Mouse (Mus musculus) MEL (cell line): ENCODE measurements around the gene Gramd1a. TPM values are rescaled to one million over a fixed set of nuclear protein-coding genes. Genes with fewer than 3 reads are reported as not detected.

Experiments
- DNase-seq: peaks from one replicate; pipeline ENCODE4 v3.0.0; 2011; ENCODE audit warnings: low read depth, low spot score
- H3K27ac ChIP-seq: 2 replicates; pipeline ENCODE4 v1.5.1; 2012; ENCODE audit warnings: low read depth, mild to moderate bottlenecking, control low read depth, low read length, moderate library complexity; ENCODE audit not compliant: control insufficient read depth
- H3K27me3 ChIP-seq, 2 experiments: fragments of 150-350 bp in 1 of 2; sonication (generic) in 1 of 2; 2 replicates each; pipeline ENCODE4 v1.6.1; 2012; ENCODE audit warnings: low read length in 2 of 2, mild to moderate bottlenecking in 2 of 2, improper control_type of control experiment in 1 of 2, moderate library complexity in 1 of 2; ENCODE audit not compliant: insufficient read depth in 2 of 2, control insufficient read depth in 1 of 2
- H3K36me3 ChIP-seq, 2 experiments: 2 replicates each; pipeline ENCODE4 v1.6.1; 2012 to 2014; ENCODE audit warnings: low read length in 2 of 2, improper control_type of control experiment in 1 of 2, inconsistent platforms in 1 of 2, mild to moderate bottlenecking in 1 of 2; ENCODE audit not compliant: insufficient read depth in 2 of 2, control insufficient read depth in 1 of 2
- H3K4me1 ChIP-seq, 2 experiments: fragments of 150-350 bp in 1 of 2; sonication (generic) in 1 of 2; 2 replicates each; pipeline ENCODE4 v1.6.1; 2012; ENCODE audit warnings: low read length in 2 of 2, improper control_type of control experiment in 1 of 2, mild to moderate bottlenecking in 1 of 2; ENCODE audit not compliant: insufficient read depth in 2 of 2, control insufficient read depth in 1 of 2
- H3K4me3 ChIP-seq, 2 experiments: fragments of 150-350 bp in 1 of 2; sonication (generic) in 1 of 2; 2 replicates each; pipeline ENCODE4 v1.5.1; 2012; ENCODE audit warnings: low read depth in 2 of 2, low read length in 2 of 2, mild to moderate bottlenecking in 2 of 2, moderate library complexity in 2 of 2, control low read depth in 1 of 2, improper control_type of control experiment in 1 of 2; ENCODE audit not compliant: control insufficient read depth in 1 of 2, insufficient read depth in 1 of 2
- H3K79me2 ChIP-seq: 2 replicates; pipeline ENCODE4 v1.6.1; 2012; ENCODE audit warnings: mild to moderate bottlenecking, low read length, moderate library complexity; ENCODE audit not compliant: control insufficient read depth, poor library complexity, insufficient read depth
- H3K9ac ChIP-seq: 2 replicates; pipeline ENCODE4 v1.6.1; 2012; ENCODE audit warnings: low read depth, mild to moderate bottlenecking, control low read depth, low read length, moderate library complexity; ENCODE audit not compliant: control insufficient read depth, poor library complexity, severe bottlenecking
- H3K9me3 ChIP-seq: fragments of 150-350 bp; sonication (generic); replicated peaks from 2 replicates; pipeline ENCODE4 v1.6.1; 2012; ENCODE audit warnings: mild to moderate bottlenecking, low read length, improper control_type of control experiment, moderate library complexity; ENCODE audit not compliant: insufficient read depth
- BHLHE40 ChIP-seq: IDR thresholded peaks from 2 replicates; pipeline ENCODE4 v1.6.1; 2012; ENCODE audit warnings: low read depth, mild to moderate bottlenecking, inconsistent platforms, low read length, improper control_type of control experiment, borderline replicate concordance
- CHD1 ChIP-seq: IDR thresholded peaks from 2 replicates; pipeline ENCODE4 v1.6.1; 2012; ENCODE audit warnings: low read depth, mild to moderate bottlenecking, inconsistent platforms, low read length, improper control_type of control experiment
- CTCF ChIP-seq, 3 experiments: IDR thresholded peaks in 2 of 3; conservative IDR thresholded peaks in 1 of 3; 2 replicates each; pipeline ENCODE4 v1.5.1; 2011 to 2012; ENCODE audit warnings: low read length in 3 of 3, low read depth in 2 of 3, mild to moderate bottlenecking in 2 of 3, improper control_type of control experiment in 1 of 3, inconsistent platforms in 1 of 3, mixed read lengths in 1 of 3, moderate library complexity in 1 of 3; ENCODE audit not compliant: control insufficient read depth in 1 of 3, insufficient read depth in 1 of 3, poor library complexity in 1 of 3, severe bottlenecking in 1 of 3
- E2F4 ChIP-seq: IDR thresholded peaks from 2 replicates; pipeline ENCODE4 v1.6.1; 2011; ENCODE audit warnings: low read depth, low read length, improper control_type of control experiment, borderline replicate concordance
- ELF1 ChIP-seq: IDR thresholded peaks from 2 replicates; pipeline ENCODE4 v1.6.1; 2014; ENCODE audit warnings: low read depth, mild to moderate bottlenecking, inconsistent platforms, low read length, improper control_type of control experiment, moderate library complexity
- EP300 ChIP-seq, 2 experiments: IDR thresholded peaks; 2 replicates each; pipeline ENCODE4 v1.6.1; 2011; ENCODE audit warnings: improper control_type of control experiment in 2 of 2, low read length in 2 of 2, low read depth in 1 of 2, mild to moderate bottlenecking in 1 of 2
- ETS1 ChIP-seq: IDR thresholded peaks from 2 replicates; pipeline ENCODE4 v1.6.1; 2012; ENCODE audit warnings: low read depth, mild to moderate bottlenecking, inconsistent platforms, low read length, improper control_type of control experiment, moderate library complexity
- GATA1 ChIP-seq: IDR thresholded peaks from 2 replicates; pipeline ENCODE4 v1.6.1; 2011; ENCODE audit warnings: low read depth, low read length, improper control_type of control experiment
- JUND ChIP-seq: IDR thresholded peaks from 2 replicates; pipeline ENCODE4 v1.6.1; 2011; ENCODE audit warnings: low read depth, mild to moderate bottlenecking, improper control_type of control experiment, low read length
- KAT2A ChIP-seq: conservative IDR thresholded peaks from 2 replicates; pipeline ENCODE4 v1.6.1; 2012; ENCODE audit warnings: low read depth, low read length, improper control_type of control experiment, inconsistent platforms
- MAFK ChIP-seq: IDR thresholded peaks from 2 replicates; pipeline ENCODE4 v1.6.1; 2011; ENCODE audit warnings: low read depth, mild to moderate bottlenecking, low read length, improper control_type of control experiment, borderline replicate concordance
- MAX ChIP-seq: IDR thresholded peaks from 2 replicates; pipeline ENCODE4 v1.6.1; 2011; ENCODE audit warnings: low read length, improper control_type of control experiment
- MAZ ChIP-seq: IDR thresholded peaks from 2 replicates; pipeline ENCODE4 v1.6.1; 2012; ENCODE audit warnings: low read depth, mild to moderate bottlenecking, inconsistent platforms, low read length, improper control_type of control experiment
- MEF2A ChIP-seq: IDR thresholded peaks from 2 replicates; pipeline ENCODE4 v1.6.1; 2014; ENCODE audit warnings: low read depth, mild to moderate bottlenecking, inconsistent platforms, low read length, improper control_type of control experiment; ENCODE audit not compliant: poor library complexity, insufficient replicate concordance, severe bottlenecking; ENCODE audit errors: extremely low read depth
- MXI1 ChIP-seq: IDR thresholded peaks from 2 replicates; pipeline ENCODE4 v1.6.1; 2011; ENCODE audit warnings: mild to moderate bottlenecking, low read depth, low read length, improper control_type of control experiment
- MYB ChIP-seq: IDR thresholded peaks from 2 replicates; pipeline ENCODE4 v1.6.1; 2011; ENCODE audit warnings: mild to moderate bottlenecking, low read depth, low read length, improper control_type of control experiment
- MYC ChIP-seq: IDR thresholded peaks from 2 replicates; pipeline ENCODE4 v1.6.1; 2011; ENCODE audit warnings: low read depth, mild to moderate bottlenecking, low read length, improper control_type of control experiment, moderate library complexity
- NELFE ChIP-seq: IDR thresholded peaks from 2 replicates; pipeline ENCODE4 v1.6.1; 2011; ENCODE audit warnings: low read depth, low read length, improper control_type of control experiment
- POLR2A ChIP-seq, 2 experiments: IDR thresholded peaks; 2 replicates each; pipeline ENCODE4 v1.6.1; 2011 to 2012; ENCODE audit warnings: low read length in 2 of 2, mild to moderate bottlenecking in 2 of 2, control low read depth in 1 of 2, improper control_type of control experiment in 1 of 2, low read depth in 1 of 2, moderate library complexity in 1 of 2; ENCODE audit not compliant: control insufficient read depth in 1 of 2, insufficient read depth in 1 of 2, poor library complexity in 1 of 2
- POLR2AphosphoS5 ChIP-seq: IDR thresholded peaks from 2 replicates; pipeline ENCODE4 v1.6.1; 2012; ENCODE audit warnings: low read depth, borderline replicate concordance, mild to moderate bottlenecking, inconsistent platforms, low read length, moderate library complexity, mixed read lengths
- RAD21 ChIP-seq: IDR thresholded peaks from 2 replicates; pipeline ENCODE4 v1.6.1; 2011; ENCODE audit warnings: mild to moderate bottlenecking, low read depth, low read length, improper control_type of control experiment
- RCOR1 ChIP-seq: IDR thresholded peaks from 2 replicates; pipeline ENCODE4 v1.6.1; 2012; ENCODE audit warnings: low read depth, mild to moderate bottlenecking, inconsistent platforms, low read length, improper control_type of control experiment
- SIN3A ChIP-seq: IDR thresholded peaks from 2 replicates; pipeline ENCODE4 v1.6.1; 2012; ENCODE audit warnings: low read length, improper control_type of control experiment, inconsistent platforms
- TAL1 ChIP-seq: IDR thresholded peaks from 2 replicates; pipeline ENCODE4 v1.6.1; 2012; ENCODE audit warnings: mild to moderate bottlenecking, inconsistent platforms, low read length, moderate library complexity, mixed read lengths
- TBP ChIP-seq: IDR thresholded peaks from 2 replicates; pipeline ENCODE4 v1.8.0; 2011; ENCODE audit warnings: low read depth, low read length, improper control_type of control experiment
- TCF12 ChIP-seq: IDR thresholded peaks from 2 replicates; pipeline ENCODE4 v1.6.1; 2014; ENCODE audit warnings: low read depth, mild to moderate bottlenecking, inconsistent platforms, low read length, improper control_type of control experiment, moderate library complexity
- UBTF ChIP-seq: IDR thresholded peaks from 2 replicates; pipeline ENCODE4 v1.6.1; 2012; ENCODE audit warnings: low read depth, mild to moderate bottlenecking, inconsistent platforms, low read length, improper control_type of control experiment, moderate library complexity, borderline replicate concordance; ENCODE audit not compliant: insufficient read depth
- USF1 ChIP-seq: IDR thresholded peaks from 2 replicates; pipeline ENCODE4 v1.6.1; 2014; ENCODE audit warnings: low read depth, mild to moderate bottlenecking, inconsistent platforms, low read length, improper control_type of control experiment, moderate library complexity
- USF2 ChIP-seq, 2 experiments: IDR thresholded peaks; 2 replicates each; pipeline ENCODE4 v1.6.1; 2011 to 2012; ENCODE audit warnings: improper control_type of control experiment in 2 of 2, low read length in 2 of 2, borderline replicate concordance in 1 of 2, inconsistent platforms in 1 of 2, low read depth in 1 of 2, mild to moderate bottlenecking in 1 of 2; ENCODE audit not compliant: insufficient read depth in 1 of 2
- ZC3H11A ChIP-seq: IDR thresholded peaks from 2 replicates; pipeline ENCODE4 v1.6.1; 2012; ENCODE audit warnings: low read depth, mild to moderate bottlenecking, inconsistent platforms, low read length, improper control_type of control experiment
- ZNF384 ChIP-seq: IDR thresholded peaks from 2 replicates; pipeline ENCODE4 v1.6.1; 2012; ENCODE audit warnings: low read depth, mild to moderate bottlenecking, inconsistent platforms, low read length, improper control_type of control experiment
- polyA plus RNA-seq, 2 experiments: library from polyadenylated mRNA; stranded (reverse) in 1 of 2; unstranded in 1 of 2; fragments of >175 nt in 1 of 2; fragments of >200 nt in 1 of 2; gene quantifications; 2 replicates each; pipeline versions ENCODE4 v1.2.1 to v1.2.4; 2012; ENCODE audit warnings: low replicate concordance in 2 of 2, low read depth in 1 of 2; ENCODE audit not compliant: insufficient read length in 2 of 2, insufficient read depth in 1 of 2, missing spikeins in 1 of 2
- total RNA-seq: library from RNA; depleted of rRNA; stranded (reverse); fragments of 300-350 nt; gene quantifications from 2 replicates; pipeline ENCODE4 v1.2.3, GENCODE M21; 2012

The Gramd1a gene
- total and polyA plus RNA-seq, 3 experiments: 21.8 to 65.7 TPM; not detected in 1

- Histone ChIP-seq H3K27ac (no peak overlapping the region), H3K9me3 (no peaks in the 10 kb centered on the region), H3K79me2 (no peaks in the 10 kb centered on the region), H3K36me3 (peaks cover 0 to 10% of the 10 kb centered on the region in 2 experiments; a peak in 2 of 4 replicates), H3K4me3 (no peak overlapping the region), H3K27me3 (no peaks in the 10 kb centered on the region), H3K9ac (no peak overlapping the region), H3K4me1 (peaks cover 4 to 25% of the 10 kb centered on the region in 2 experiments)
- TF ChIP-seq MYB (no peak), E2F4 (no peak), NELFE (no peak), KAT2A (no peak), SIN3A (no peak), MAZ (no peak), USF2 (IDR thresholded peaks at IDR 0.05; ENCODE audit: borderline replicate concordance in 1 of 2, insufficient read depth in 1 of 2, low read depth in 1 of 2, low read length in 2 of 2) (no peak), BHLHE40 (no peak), JUND (no peak), EP300 (IDR thresholded peaks at IDR 0.05; ENCODE audit: low read depth in 1 of 2, low read length in 2 of 2) (no peak), ZNF384 (no peak), UBTF (no peak), MYC (no peak), POLR2AphosphoS5 (no peak), TCF12 (no peak), CHD1 (no peak), POLR2A (IDR thresholded peaks at IDR 0.05; ENCODE audit: control insufficient read depth in 1 of 2, insufficient read depth in 1 of 2, low read depth in 1 of 2, low read length in 2 of 2, poor library complexity in 1 of 2) (no peak), MEF2A (no peak), CTCF (IDR thresholded peaks at IDR 0.05 in 2 of 3, conservative IDR thresholded peaks at IDR 0.05 in 1 of 3; ENCODE audit: control insufficient read depth in 1 of 3, insufficient read depth in 1 of 3, low read depth in 2 of 3, low read length in 3 of 3, poor library complexity in 1 of 3, severe bottlenecking in 1 of 3) (no peak)
- DNase-seq: peak; percentile 24
Observed at GRCm38 (mm10) chr7:31112036-31112435, 43.7 kb downstream of the Gramd1a start.

GRCm38 (mm10) chr7:31110861-31111385, 44.8 kb downstream of the Gramd1a start:
- Histone ChIP-seq H3K9me3 (no peaks in the 10 kb centered on the region), H3K79me2 (no peaks in the 10 kb centered on the region), H3K27ac (peak overlapping the region; percentile 47; the same call in 1 of the 2 replicates), H3K9ac (no peak overlapping the region), H3K4me3 (peak overlapping the region in 1 of 2 experiments; percentile 2; a peak in 1 of 4 replicates), H3K36me3 (peaks cover 0 to 10% of the 10 kb centered on the region in 2 experiments; a peak in 2 of 4 replicates), H3K4me1 (peaks cover 4 to 25% of the 10 kb centered on the region in 2 experiments), H3K27me3 (no peaks in the 10 kb centered on the region)
- DNase-seq: peak; percentile 59
- TF ChIP-seq MXI1 (no peak), TBP (no peak), SIN3A (0 out of 2 replicates have a peak, but pooled peaks have one; percentile 31), ELF1 (0 out of 2 replicates have a peak, but pooled peaks have one; percentile 17), GATA1 (peak; percentile 81), ETS1 (peak; percentile 54), MAX (no peak), MYB (0 out of 2 replicates have a peak, but pooled peaks have one; percentile 19), ZC3H11A (no peak), MAZ (0 out of 2 replicates have a peak, but pooled peaks have one; percentile 24), RAD21 (no peak), TCF12 (peak; percentile 71), MYC (no peak), EP300 (IDR thresholded peaks at IDR 0.05; ENCODE audit: low read depth in 1 of 2, low read length in 2 of 2) (peak; percentile 68 to 81), RCOR1 (peak; percentile 48; the same call in 1 of the 2 replicates), TAL1 (peak; percentile 15; the same call in 1 of the 2 replicates), USF1 (no peak), MAFK (no peak)
